Mouse (Mus musculus) midbrain, embryonic 12.5 days (tissue): ENCODE results near the gene Lmo7. TPM values are rescaled to one million over a fixed set of nuclear protein-coding genes. Genes with fewer than 3 reads are reported as not detected.

Experiments
- ATAC-seq: fragments of 200-750 bp; cut with Nextera tagmentation; 2 replicates; pipeline ENCODE4 v1.8.0; 2017; ENCODE audit warnings: low read depth, moderate TSS enrichment, moderate library complexity; ENCODE audit not compliant: low FRiP score
- H3K27ac ChIP-seq: fragments of 300-500 bp; sonication (generic); replicated peaks from 2 replicates; pipeline ENCODE4 v1.5.1; 2016; ENCODE audit warnings: mild to moderate bottlenecking
- H3K27me3 ChIP-seq: fragments of 300-500 bp; sonication (generic); 2 replicates; pipeline ENCODE4 v1.6.1; 2016; ENCODE audit warnings: mild to moderate bottlenecking
- H3K36me3 ChIP-seq: fragments of 300-500 bp; sonication (generic); 2 replicates; pipeline ENCODE4 v1.6.1; 2016
- H3K4me1 ChIP-seq: fragments of 300-500 bp; sonication (generic); 2 replicates; pipeline ENCODE4 v1.6.1; 2016
- H3K4me2 ChIP-seq: fragments of 300-500 bp; sonication (generic); replicated peaks from 2 replicates; pipeline ENCODE4 v1.6.1; 2016; ENCODE audit warnings: mild to moderate bottlenecking, moderate library complexity
- H3K4me3 ChIP-seq: fragments of 300-500 bp; sonication (generic); 2 replicates; pipeline ENCODE4 v1.5.1; 2016; ENCODE audit warnings: mild to moderate bottlenecking
- H3K9ac ChIP-seq: fragments of 300-500 bp; sonication (generic); replicated peaks from 2 replicates; pipeline ENCODE4 v1.6.1; 2016; ENCODE audit warnings: mild to moderate bottlenecking, moderate library complexity
- H3K9me3 ChIP-seq: fragments of 300-500 bp; sonication (generic); 2 replicates; pipeline ENCODE4 v1.6.1; 2016; ENCODE audit warnings: mild to moderate bottlenecking
- WGBS: fragments of 180-500 bp; shearing (Covaris S2); methylation state at CpG from one replicate; pipeline ENCODE4 v1.1.7; 2016; 5-methylcytosine and 5-hydroxymethylcytosine counted together
- polyA plus RNA-seq: library from polyadenylated mRNA; unstranded; fragments of >200 nt; fragmentation: Nextera tagmentation; extraction: Ambion mirVana; gene quantifications from 2 replicates; pipeline ENCODE4 v1.2.1, GENCODE M21; 2016

Lmo7 gene
- polyA plus RNA-seq, 1 experiment from 2014 or later = 4.3 TPM

DNA sequence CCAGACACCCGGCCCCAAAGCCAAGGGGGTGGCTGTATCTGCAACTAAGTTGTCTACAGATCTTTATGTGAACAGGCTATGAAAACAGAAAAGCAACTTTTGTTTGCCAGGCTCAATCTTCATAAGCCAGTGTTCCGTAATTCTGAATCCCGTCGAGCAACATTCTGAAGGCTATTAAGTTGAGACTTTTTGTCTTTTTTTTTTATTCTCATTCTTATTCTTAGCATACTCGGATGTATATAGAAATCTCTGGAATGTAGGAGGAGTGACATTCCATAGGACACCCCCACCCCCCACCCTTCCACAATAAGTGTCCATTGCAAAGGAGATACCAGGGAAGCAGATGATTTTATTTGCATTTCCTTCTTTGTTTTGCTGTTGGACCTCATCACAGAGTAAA is 76.3 kb downstream of the Lmo7 start:
- H3K9me3 ChIP-seq = no peaks in the 10 kb centered on the region
- H3K4me3 ChIP-seq = no peak overlapping the region
- WGBS = 71% methylated on average over 5 of the region's 5 CpGs
- no peaks in the 10 kb centered on the region for H3K27me3 ChIP-seq
- no peaks in the 10 kb centered on the region for H3K4me1 ChIP-seq
- ATAC-seq = no peak
- no peaks in the 10 kb centered on the region for H3K36me3 ChIP-seq
- no peak overlapping the region for H3K27ac ChIP-seq
- no peak overlapping the region for H3K9ac ChIP-seq
- H3K4me2 ChIP-seq = no peak overlapping the region

DNA sequence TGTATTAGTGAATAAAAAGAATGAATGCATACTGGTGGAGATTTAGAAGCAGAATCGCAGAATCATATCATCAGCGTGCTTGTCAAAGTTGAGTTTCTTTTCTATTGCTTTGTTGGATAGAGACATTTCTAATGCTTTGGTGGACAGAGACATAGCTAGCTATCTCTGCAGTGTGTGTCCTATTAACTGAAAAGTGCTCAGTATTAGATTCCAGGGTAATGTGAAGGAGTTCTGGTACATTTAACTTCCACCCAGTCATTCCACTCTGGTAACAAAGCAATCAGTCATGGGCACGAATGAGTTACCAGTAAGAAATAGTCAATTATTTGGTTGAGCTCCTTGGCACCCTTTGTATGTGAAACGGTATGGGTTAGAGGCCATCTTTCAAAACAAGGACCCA is 76.8 kb downstream of the Lmo7 start:
- WGBS = 72% methylated on average over 4 of the region's 4 CpGs
- no peak for ATAC-seq

DNA sequence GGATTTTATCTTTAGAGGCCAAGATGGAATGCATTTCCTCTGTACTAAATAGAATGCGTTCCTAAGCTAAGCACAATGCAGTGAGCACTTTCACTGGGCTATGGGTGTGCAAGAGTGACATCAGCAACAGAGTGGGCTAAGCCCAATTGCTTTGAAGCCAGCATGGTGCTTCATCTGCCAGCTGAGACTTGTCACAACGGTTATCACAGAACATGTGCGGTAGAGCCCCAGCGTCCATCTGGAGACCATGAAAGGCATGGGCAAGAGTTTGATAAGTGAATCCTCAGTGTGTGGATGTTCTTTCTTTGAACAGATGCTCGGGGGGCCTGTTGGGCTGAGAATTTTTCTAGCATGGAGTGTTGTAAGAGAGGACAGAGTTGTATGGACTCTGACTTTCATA is 86.7 kb downstream of the Lmo7 start:
- Histone ChIP-seq H3K9me3 (no peaks in the 10 kb centered on the region), H3K4me3 (no peak overlapping the region), H3K4me2 (no peak overlapping the region), H3K9ac (no peak overlapping the region), H3K27ac (no peak overlapping the region), H3K4me1 (no peaks in the 10 kb centered on the region), H3K36me3 (no peaks in the 10 kb centered on the region), H3K27me3 (no peaks in the 10 kb centered on the region)
- 79% methylated on average over 5 of the region's 5 CpGs for WGBS
- no peak for ATAC-seq

More for the DNA sequence above, 76.8 kb downstream of the Lmo7 start:
- H3K4me1 ChIP-seq = no peaks in the 10 kb centered on the region
- H3K4me3 ChIP-seq = no peak overlapping the region
- H3K9ac ChIP-seq = no peak overlapping the region
- no peaks in the 10 kb centered on the region for H3K36me3 ChIP-seq
- H3K9me3 ChIP-seq = no peaks in the 10 kb centered on the region
- no peak overlapping the region for H3K27ac ChIP-seq
- H3K4me2 ChIP-seq = no peak overlapping the region
- H3K27me3 ChIP-seq = no peaks in the 10 kb centered on the region

DNA sequence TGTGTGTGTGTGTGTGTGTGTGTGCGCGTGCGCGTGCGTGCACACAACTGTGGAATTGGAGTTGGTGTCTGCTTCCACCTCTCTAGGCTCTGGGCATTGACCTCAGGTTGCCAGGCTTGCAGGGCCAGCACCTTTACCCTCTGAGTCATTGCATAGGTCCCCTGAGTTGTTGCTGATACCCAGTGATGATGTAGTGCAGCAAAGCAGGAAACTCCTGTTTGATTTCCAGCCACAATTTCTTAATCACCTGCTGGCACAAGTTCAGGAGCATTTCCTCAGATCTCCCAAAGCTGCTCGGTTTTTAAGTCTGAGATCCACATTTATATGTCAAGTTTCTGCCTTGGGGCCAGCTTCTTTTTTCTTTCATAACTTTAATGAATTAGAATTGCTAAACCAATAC is 92.6 kb downstream of the Lmo7 start:
- H3K4me1 ChIP-seq = no peaks in the 10 kb centered on the region
- no peak overlapping the region for H3K4me3 ChIP-seq
- no peak for ATAC-seq
- no peak overlapping the region for H3K9ac ChIP-seq
- no peak overlapping the region for H3K27ac ChIP-seq
- 94% methylated on average over 6 of the region's 6 CpGs for WGBS
- no peaks in the 10 kb centered on the region for H3K9me3 ChIP-seq
- H3K36me3 ChIP-seq = no peaks in the 10 kb centered on the region
- H3K27me3 ChIP-seq = no peaks in the 10 kb centered on the region
- no peak overlapping the region for H3K4me2 ChIP-seq

DNA sequence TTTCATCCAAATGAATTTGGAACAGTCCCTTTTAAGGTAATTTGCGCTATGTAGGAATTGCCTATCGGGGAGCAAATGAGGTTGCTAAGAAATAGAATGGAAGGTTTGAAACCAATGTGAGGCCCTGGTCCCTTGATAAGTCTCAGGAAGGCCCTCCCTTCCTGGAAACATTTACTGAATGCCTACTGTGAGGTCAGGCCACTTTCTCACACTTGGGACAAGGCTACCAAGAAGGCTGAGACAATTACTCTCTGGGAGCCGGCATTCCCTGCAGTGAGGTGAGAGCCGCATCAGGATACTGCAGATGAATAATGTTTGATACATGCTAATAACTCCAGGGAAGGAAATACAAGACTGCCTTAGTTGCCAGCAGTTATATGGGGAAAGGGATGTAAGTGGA is 93.1 kb downstream of the Lmo7 start:
- ATAC-seq = no peak
- no peak overlapping the region for H3K27ac ChIP-seq
- no peak overlapping the region for H3K4me3 ChIP-seq
- no peak overlapping the region for H3K9ac ChIP-seq
- H3K36me3 ChIP-seq = no peaks in the 10 kb centered on the region
- 76% methylated on average over 4 of the region's 4 CpGs for WGBS
- H3K27me3 ChIP-seq = no peaks in the 10 kb centered on the region
- no peaks in the 10 kb centered on the region for H3K9me3 ChIP-seq
- H3K4me1 ChIP-seq = no peaks in the 10 kb centered on the region
- H3K4me2 ChIP-seq = no peak overlapping the region

DNA sequence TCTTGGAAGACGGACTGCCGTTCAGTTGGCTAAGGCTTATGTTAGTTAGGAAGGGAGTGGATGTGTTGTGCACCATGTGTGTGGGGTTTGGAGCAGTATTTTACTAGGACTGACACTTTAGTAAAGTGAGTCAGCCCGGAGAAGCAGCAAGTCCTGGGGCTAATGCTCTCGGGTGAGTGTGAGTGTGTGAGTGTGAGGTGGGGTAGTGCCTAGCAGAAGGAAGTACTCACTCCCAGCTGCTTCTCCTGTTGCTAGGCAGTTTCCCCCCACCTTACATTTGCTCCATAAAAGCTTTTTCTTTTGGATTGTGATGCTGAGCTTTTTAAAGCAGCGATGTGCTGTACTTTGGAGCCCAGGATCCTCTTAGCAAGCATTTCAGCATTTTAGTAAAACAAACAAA is 99.9 kb downstream of the Lmo7 start:
- no peaks in the 10 kb centered on the region for H3K27me3 ChIP-seq
- H3K27ac ChIP-seq = no peak overlapping the region
- no peak overlapping the region for H3K4me2 ChIP-seq
- 76% methylated on average over 5 of the region's 5 CpGs for WGBS
- H3K4me3 ChIP-seq = no peak overlapping the region
- no peak for ATAC-seq
- H3K9ac ChIP-seq = no peak overlapping the region
- no peaks in the 10 kb centered on the region for H3K36me3 ChIP-seq
- no peaks in the 10 kb centered on the region for H3K9me3 ChIP-seq
- no peaks in the 10 kb centered on the region for H3K4me1 ChIP-seq

DNA sequence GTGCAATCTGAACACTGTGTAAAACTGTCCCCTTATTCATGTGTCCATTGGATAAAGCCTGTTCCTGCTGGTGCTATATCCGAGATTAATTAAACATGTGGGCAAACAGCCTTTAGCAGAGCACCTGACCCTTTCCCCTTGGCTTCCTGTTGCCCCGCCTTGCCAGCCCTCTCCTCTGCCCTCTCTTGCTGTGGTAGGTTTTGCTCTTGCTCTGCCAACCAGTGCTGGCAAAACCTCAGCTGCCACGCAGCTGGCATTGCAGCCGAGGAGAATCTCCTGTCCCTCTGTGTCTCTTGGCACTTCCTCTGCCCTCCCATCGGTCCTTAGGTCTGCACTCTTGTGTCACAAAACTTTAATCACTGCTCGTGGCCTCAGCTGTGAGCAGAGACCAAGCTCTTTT is 100.4 kb downstream of the Lmo7 start:
- WGBS = 75% methylated on average over 6 of the region's 6 CpGs
- Histone ChIP-seq H3K9ac (no peak overlapping the region), H3K4me3 (no peak overlapping the region), H3K27ac (no peak overlapping the region), H3K36me3 (no peaks in the 10 kb centered on the region), H3K4me1 (no peaks in the 10 kb centered on the region), H3K9me3 (no peaks in the 10 kb centered on the region), H3K4me2 (no peak overlapping the region), H3K27me3 (no peaks in the 10 kb centered on the region)
- no peak for ATAC-seq

DNA sequence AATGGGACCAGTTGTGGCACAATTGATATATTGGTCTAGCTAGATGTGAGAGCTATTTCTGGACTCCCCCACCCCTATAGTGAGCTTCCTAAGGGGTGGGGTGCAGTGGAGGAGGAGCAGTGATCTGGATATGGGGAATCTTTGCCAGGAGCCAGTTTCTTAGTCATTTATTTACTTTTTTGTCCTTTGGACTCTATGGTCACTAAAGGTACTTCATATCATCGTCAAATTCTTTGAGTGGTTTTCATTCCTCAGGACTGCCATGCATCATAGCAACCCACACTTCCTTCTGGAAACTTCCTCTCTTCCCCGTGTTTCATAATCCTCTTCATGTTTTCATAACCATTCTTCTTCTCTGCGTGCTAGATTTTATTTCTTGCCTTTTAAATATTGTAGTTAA is 104.4 kb downstream of the Lmo7 start:
- Histone ChIP-seq H3K27me3 (no peaks in the 10 kb centered on the region), H3K4me2 (no peak overlapping the region), H3K36me3 (no peaks in the 10 kb centered on the region), H3K9ac (no peak overlapping the region), H3K4me1 (no peaks in the 10 kb centered on the region), H3K9me3 (no peaks in the 10 kb centered on the region), H3K27ac (no peak overlapping the region), H3K4me3 (no peak overlapping the region)
- 85% methylated on average over 3 of the region's 3 CpGs for WGBS
- no peak for ATAC-seq

DNA sequence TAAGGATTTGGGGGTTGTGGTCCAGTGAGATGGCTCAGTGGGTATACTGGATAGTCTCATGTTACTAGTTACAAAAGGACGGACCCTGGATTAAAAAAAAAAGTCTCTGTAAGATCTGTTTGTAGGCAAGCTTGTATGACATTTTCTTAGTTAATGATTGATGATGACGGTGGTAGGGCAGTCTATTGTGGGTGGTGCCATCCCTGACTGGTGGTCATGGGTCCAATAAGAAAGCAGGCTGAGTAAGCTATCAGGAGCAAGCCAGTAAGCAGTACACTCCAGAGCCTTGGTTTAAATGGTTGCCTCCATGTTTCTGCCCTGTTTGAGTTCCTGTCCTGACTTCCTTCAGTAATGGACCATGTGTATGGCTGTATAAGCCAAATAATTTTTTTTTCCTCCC is 106.6 kb downstream of the Lmo7 start:
- no peak for ATAC-seq
- Histone ChIP-seq H3K27me3 (no peaks in the 10 kb centered on the region), H3K4me3 (no peak overlapping the region), H3K4me1 (no peaks in the 10 kb centered on the region), H3K9me3 (no peaks in the 10 kb centered on the region), H3K27ac (no peak overlapping the region), H3K9ac (no peak overlapping the region), H3K36me3 (no peaks in the 10 kb centered on the region), H3K4me2 (no peak overlapping the region)
- WGBS = 92% methylated on average over 2 of the region's 2 CpGs

DNA sequence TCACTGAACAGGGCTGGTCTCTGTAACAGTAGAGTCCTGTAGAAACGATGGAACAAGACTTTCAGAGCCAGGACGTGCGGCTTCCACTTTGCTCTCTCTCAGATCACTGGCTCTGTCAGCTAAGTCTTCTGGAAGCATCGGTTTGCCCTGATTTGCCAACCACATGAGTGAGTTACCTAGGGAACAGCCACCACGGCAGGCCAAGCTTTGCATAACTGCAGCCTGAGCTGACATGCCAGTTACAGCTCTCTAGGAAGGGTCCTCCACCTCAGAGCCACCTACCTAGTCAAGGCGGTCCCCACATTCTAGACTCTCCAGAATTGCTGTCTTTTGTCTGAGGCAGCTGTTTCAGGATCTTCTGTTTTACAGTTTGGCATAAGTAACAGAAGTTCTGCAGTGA is 107.4 kb downstream of the Lmo7 start:
- Histone ChIP-seq H3K4me3 (no peak overlapping the region), H3K27ac (no peak overlapping the region), H3K4me2 (no peak overlapping the region), H3K9me3 (no peaks in the 10 kb centered on the region), H3K9ac (no peak overlapping the region), H3K4me1 (no peaks in the 10 kb centered on the region), H3K27me3 (no peaks in the 10 kb centered on the region), H3K36me3 (no peaks in the 10 kb centered on the region)
- no peak for ATAC-seq
- WGBS = 82% methylated on average over 6 of the region's 6 CpGs

DNA sequence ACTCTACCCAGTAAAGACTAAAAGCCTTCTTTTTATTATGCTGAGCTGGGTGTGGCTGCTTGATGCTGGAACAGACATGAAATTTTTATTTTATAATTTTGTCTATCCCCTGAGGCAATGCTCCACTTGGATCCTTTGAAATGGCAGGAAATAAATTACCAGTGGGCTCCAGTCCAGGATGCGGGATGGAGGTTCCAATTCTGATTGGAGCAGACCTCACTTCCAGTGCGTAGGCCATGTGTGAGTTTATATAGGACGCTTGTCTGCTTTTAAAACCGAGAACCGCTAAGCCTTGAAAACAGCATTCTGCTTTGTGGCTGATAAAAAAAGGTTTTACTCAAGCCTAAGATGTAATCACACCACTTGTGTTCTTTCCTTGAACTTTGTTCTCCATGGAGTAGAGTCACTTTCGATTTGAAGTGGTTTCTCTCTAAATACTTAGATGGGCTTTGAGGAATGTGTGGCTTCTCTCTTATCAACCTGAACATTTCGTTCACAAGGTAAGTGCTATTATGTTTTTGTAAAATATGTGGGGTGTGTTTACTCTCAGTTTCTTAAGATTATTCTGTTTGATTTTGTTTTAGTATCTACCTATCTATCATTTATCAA is 108.6 kb downstream of the Lmo7 start:
- H3K4me3 ChIP-seq = no peak overlapping the region
- 83% methylated on average over 7 of the region's 7 CpGs for WGBS
- no peak overlapping the region for H3K27ac ChIP-seq
- H3K9ac ChIP-seq = no peak overlapping the region
- no peaks in the 10 kb centered on the region for H3K4me1 ChIP-seq
- no peak for ATAC-seq
- no peaks in the 10 kb centered on the region for H3K36me3 ChIP-seq
- H3K9me3 ChIP-seq = no peaks in the 10 kb centered on the region
- H3K27me3 ChIP-seq = no peaks in the 10 kb centered on the region
- no peak overlapping the region for H3K4me2 ChIP-seq

DNA sequence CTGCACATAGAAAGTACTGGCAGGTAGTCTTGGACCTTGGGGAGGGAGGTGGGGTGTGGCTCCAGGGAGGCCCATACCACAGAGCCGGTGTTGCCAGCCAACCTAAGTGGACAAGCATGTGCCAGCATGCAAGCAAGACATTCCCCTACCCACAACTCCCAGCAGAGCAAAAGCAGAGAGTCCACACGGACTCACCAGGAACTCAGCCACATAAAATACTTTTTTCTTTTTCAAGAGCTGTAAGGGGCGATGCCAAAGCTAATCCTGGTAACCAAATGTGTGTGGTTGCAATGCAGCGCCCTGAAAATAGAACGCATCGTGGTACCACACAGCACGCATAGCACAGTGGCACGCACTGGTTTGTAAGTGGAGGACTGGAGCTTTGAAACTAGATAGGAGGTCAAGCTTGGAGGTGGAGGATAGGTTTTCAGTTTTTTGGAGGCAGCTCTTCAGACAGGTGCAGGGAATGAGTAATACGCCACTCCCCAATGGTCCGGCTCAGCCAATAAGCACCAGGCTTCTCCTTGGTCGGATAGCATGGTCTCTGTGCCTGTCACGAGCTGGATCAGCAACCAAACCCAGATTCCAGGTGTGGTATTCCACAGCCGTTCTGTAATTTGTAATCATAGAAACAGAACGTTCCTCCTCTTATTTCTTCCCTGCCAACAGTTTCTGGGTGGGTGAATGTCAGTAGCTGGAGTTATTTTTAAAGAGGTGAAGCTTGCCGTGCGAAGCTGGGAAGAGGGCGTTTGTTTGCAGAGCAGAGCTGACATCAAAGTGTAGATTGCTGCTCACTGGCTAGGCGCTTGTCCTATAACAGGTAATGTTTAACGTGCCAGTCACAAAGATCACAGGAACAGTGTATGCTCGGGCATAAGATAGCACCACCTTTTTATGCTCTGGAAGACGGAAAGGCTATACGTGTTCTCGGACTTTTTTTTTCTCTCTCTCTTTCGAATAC is 110.3 kb downstream of the Lmo7 start:
- no peak for ATAC-seq
- H3K27ac ChIP-seq = no peak overlapping the region
- no peak overlapping the region for H3K9ac ChIP-seq
- WGBS = 87% methylated on average over 24 of the region's 24 CpGs
- H3K4me2 ChIP-seq = no peak overlapping the region
- no peaks in the 10 kb centered on the region for H3K9me3 ChIP-seq
- no peaks in the 10 kb centered on the region for H3K36me3 ChIP-seq
- no peaks in the 10 kb centered on the region for H3K27me3 ChIP-seq
- no peak overlapping the region for H3K4me3 ChIP-seq
- no peaks in the 10 kb centered on the region for H3K4me1 ChIP-seq
